Mouse (Mus musculus) CH12.LX (cell line): Measurements from ENCODE around the gene Evpl. TPM values are rescaled to one million over a fixed set of nuclear protein-coding genes. Genes with fewer than 3 reads are reported as not detected.

Experiments used
- DNase-seq: peaks from one replicate; pipeline ENCODE4 v3.0.0-alpha.2; 2013; ENCODE audit errors: extremely low read depth
- H3K27ac ChIP-seq: 2 replicates; pipeline ENCODE4 v1.5.1; 2012; ENCODE audit warnings: low read depth, mild to moderate bottlenecking, control low read depth, moderate library complexity; ENCODE audit not compliant: insufficient read depth
- H3K27me3 ChIP-seq: replicated peaks from 2 replicates; pipeline ENCODE3; 2012; ENCODE audit warnings: inconsistent platforms
- H3K36me3 ChIP-seq, 2 experiments: replicated peaks in 1 of 2; 2 replicates each; pipeline versions ENCODE3 to v1.6.1; 2012; ENCODE audit warnings: inconsistent platforms in 1 of 2, low read length in 1 of 2, mild to moderate bottlenecking in 1 of 2, mixed read lengths in 1 of 2, moderate library complexity in 1 of 2; ENCODE audit not compliant: control insufficient read depth in 1 of 2, insufficient read depth in 1 of 2
- H3K4me1 ChIP-seq, 2 experiments: 2 replicates each; pipeline ENCODE4 v1.6.1; 2012; ENCODE audit warnings: inconsistent platforms in 1 of 2, moderate library complexity in 1 of 2; ENCODE audit not compliant: insufficient read depth in 2 of 2, control insufficient read depth in 1 of 2
- H3K4me2 ChIP-seq: 2 replicates; pipeline ENCODE4 v1.6.1; 2012; ENCODE audit warnings: low read depth, mild to moderate bottlenecking, control low read depth; ENCODE audit not compliant: poor library complexity, insufficient read depth, severe bottlenecking
- H3K4me3 ChIP-seq, 3 experiments: fragments of 150-350 bp in 1 of 3; sonication (generic) in 1 of 3; replicated peaks in 1 of 3; 2 replicates each; pipeline versions ENCODE3 to v1.5.1; 2011 to 2012; ENCODE audit warnings: low read depth in 2 of 3, low read length in 2 of 3, mild to moderate bottlenecking in 2 of 3, moderate library complexity in 2 of 3, control low read depth in 1 of 3, improper control_type of control experiment in 1 of 3, inconsistent platforms in 1 of 3, mixed read lengths in 1 of 3; ENCODE audit not compliant: poor library complexity in 1 of 3
- H3K79me2 ChIP-seq: replicated peaks from 2 replicates; pipeline ENCODE4 v1.6.1; 2012; ENCODE audit warnings: mild to moderate bottlenecking, moderate library complexity; ENCODE audit not compliant: control insufficient read depth, poor library complexity, insufficient read depth, severe bottlenecking; ENCODE audit errors: extremely low read depth
- H3K9ac ChIP-seq: 2 replicates; pipeline ENCODE4 v1.6.1; 2012; ENCODE audit warnings: low read depth, mild to moderate bottlenecking, control low read depth, moderate library complexity; ENCODE audit not compliant: insufficient read depth
- H3K9me3 ChIP-seq: replicated peaks from 2 replicates; pipeline ENCODE3; 2012; ENCODE audit warnings: low read length, inconsistent platforms, mixed read lengths
- E2F4 ChIP-seq: IDR thresholded peaks from 2 replicates; pipeline ENCODE4 v1.6.1; 2011; ENCODE audit warnings: low read depth, low read length, improper control_type of control experiment; ENCODE audit not compliant: insufficient replicate concordance
- ETS1 ChIP-seq: conservative IDR thresholded peaks from 2 replicates; pipeline ENCODE4 v1.6.1; 2012; ENCODE audit warnings: low read depth, mild to moderate bottlenecking, inconsistent platforms, low read length, improper control_type of control experiment, moderate library complexity
- GABPA ChIP-seq: IDR thresholded peaks from 2 replicates; pipeline ENCODE4 v1.6.1; 2012; ENCODE audit warnings: low read depth, low read length, improper control_type of control experiment, inconsistent platforms; ENCODE audit not compliant: insufficient replicate concordance
- HCFC1 ChIP-seq: IDR thresholded peaks from 2 replicates; pipeline ENCODE4 v1.6.1; 2012; ENCODE audit warnings: low read depth, mild to moderate bottlenecking, inconsistent platforms, low read length, improper control_type of control experiment
- JUND ChIP-seq: conservative IDR thresholded peaks from 2 replicates; pipeline ENCODE4 v1.6.1; 2011; ENCODE audit warnings: low read depth, low read length, improper control_type of control experiment
- MAX ChIP-seq: IDR thresholded peaks from 2 replicates; pipeline ENCODE4 v1.6.1; 2011; ENCODE audit warnings: low read length, improper control_type of control experiment
- MAZ ChIP-seq: IDR thresholded peaks from 2 replicates; pipeline ENCODE4 v1.6.1; 2012; ENCODE audit warnings: low read depth, mild to moderate bottlenecking, inconsistent platforms, low read length, improper control_type of control experiment, moderate library complexity
- NELFE ChIP-seq: IDR thresholded peaks from 2 replicates; pipeline ENCODE4 v1.6.1; 2011; ENCODE audit warnings: low read depth, low read length, improper control_type of control experiment
- NRF1 ChIP-seq: IDR thresholded peaks from 2 replicates; pipeline ENCODE4 v1.6.1; 2014; ENCODE audit warnings: low read depth, mild to moderate bottlenecking, inconsistent platforms, low read length, improper control_type of control experiment, moderate library complexity
- POLR2AphosphoS2 ChIP-seq: IDR thresholded peaks from 2 replicates; pipeline ENCODE4 v1.6.1; 2011; ENCODE audit warnings: low read depth, low read length, improper control_type of control experiment
- SIN3A ChIP-seq: IDR thresholded peaks from 2 replicates; pipeline ENCODE4 v1.6.1; 2012; ENCODE audit warnings: low read length, improper control_type of control experiment, inconsistent platforms
- ZKSCAN1 ChIP-seq: IDR thresholded peaks from 2 replicates; pipeline ENCODE4 v1.6.1; 2012; ENCODE audit warnings: low read depth, inconsistent platforms, low read length, improper control_type of control experiment, borderline replicate concordance
- dilution Hi-C: fragments of 300-500 bp; cut with MboI; formaldehyde crosslinking; loops from 2 replicates; pipeline ENCODE4 v1.14.3; 2020; ENCODE audit warnings: low sequenced_read_pairs; ENCODE audit not compliant: extremely low pct_unique_long_range_greater_than_20kb, extremely low pct_ligation_motif_present
- in situ Hi-C: fragments of 300-500 bp; cut with MboI; formaldehyde crosslinking; loops from 3 replicates; pipeline ENCODE4 v1.14.3; 2019; ENCODE audit warnings: low sequenced_read_pairs, low pct_ligation_motif_present, low pct_unique_long_range_greater_than_20kb, mixed read lengths
- polyA plus RNA-seq: library from polyadenylated mRNA; unstranded; fragments of >175 nt; gene quantifications from 2 replicates; pipeline ENCODE4 v1.2.1, GENCODE M21; 2012; ENCODE audit warnings: low read depth; ENCODE audit not compliant: insufficient read length
- total RNA-seq, 2 experiments: library from RNA; depleted of rRNA; stranded (reverse); fragments of 300-350 nt in 1 of 2; fragments of >200 nt in 1 of 2; gene quantifications; 2 replicates each; pipeline ENCODE4 v1.2.3; 2012 to 2014

Gene Evpl
- 0.17 and 0.21 TPM in 2 replicates for total RNA-seq (2012; rRNA removed)
- 0.09 TPM in 1 of 2 replicates, not detected in the other for total RNA-seq (2014; rRNA removed)
- 0.20 and 0.23 TPM in 2 replicates for polyA plus RNA-seq

DNA sequence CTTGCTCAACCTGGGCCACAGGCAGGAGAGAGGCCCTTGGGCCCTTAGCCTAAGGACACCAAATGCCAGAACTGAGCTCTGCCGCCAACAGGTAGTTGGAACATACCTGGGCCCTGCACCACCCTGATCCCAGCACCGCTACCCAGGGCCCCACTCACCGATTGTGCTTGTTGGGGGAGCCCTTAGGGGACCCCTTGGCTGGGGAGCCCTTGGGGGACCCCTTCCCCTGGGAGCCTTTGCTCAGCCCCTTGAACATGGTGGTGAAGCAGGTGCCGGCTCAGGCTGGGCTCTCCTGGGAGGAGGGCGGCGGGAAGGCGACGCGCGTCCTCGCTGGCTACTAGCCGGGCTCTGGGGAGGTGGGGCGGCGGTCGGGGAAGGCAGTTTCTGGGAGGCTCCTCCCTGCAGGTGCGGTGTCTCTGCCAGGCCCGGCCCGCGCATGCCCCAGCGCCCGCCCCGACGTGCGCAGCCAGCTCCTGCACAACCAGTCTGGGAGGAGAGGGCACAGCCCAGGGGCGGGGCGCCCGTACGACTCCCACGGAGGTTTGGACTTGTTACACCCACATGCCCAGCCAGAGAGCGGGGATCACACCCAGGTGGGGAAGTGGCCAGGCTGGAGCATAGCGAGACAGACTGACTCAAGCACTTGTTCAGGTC, at the start of gene Evpl:
Gene Evpl, minus strand, starts transcription at position 336 of the 654 bp plus-strand sequence.
- no peaks in the 10 kb centered on the region for H3K9me3 ChIP-seq
- peak; percentile 88 for TF ChIP-seq NRF1
- no peak for TF ChIP-seq JUND
- TF ChIP-seq, all 38 proteins: peak for 1
- peaks cover 7% of the 10 kb centered on the region in 2 experiments for H3K4me1 ChIP-seq
- no peaks in the 10 kb centered on the region for H3K27me3 ChIP-seq
- 0 out of 2 replicates have a peak within 1 kb of the TSS, but pooled peaks have one; percentile 8 for H3K4me2 ChIP-seq
- in situ Hi-C loops = no loop called here
- no peak for DNase-seq
- H3K36me3 ChIP-seq = peaks cover 0 to 4% of the 10 kb centered on the region in 2 experiments
- dilution Hi-C loops = no loop called here
- H3K27ac ChIP-seq = no peak within 1 kb of the TSS
- H3K79me2 ChIP-seq = no peaks in the 10 kb centered on the region
- H3K4me3 ChIP-seq = no peak within 1 kb of the TSS
- no peak within 1 kb of the TSS for H3K9ac ChIP-seq

DNA sequence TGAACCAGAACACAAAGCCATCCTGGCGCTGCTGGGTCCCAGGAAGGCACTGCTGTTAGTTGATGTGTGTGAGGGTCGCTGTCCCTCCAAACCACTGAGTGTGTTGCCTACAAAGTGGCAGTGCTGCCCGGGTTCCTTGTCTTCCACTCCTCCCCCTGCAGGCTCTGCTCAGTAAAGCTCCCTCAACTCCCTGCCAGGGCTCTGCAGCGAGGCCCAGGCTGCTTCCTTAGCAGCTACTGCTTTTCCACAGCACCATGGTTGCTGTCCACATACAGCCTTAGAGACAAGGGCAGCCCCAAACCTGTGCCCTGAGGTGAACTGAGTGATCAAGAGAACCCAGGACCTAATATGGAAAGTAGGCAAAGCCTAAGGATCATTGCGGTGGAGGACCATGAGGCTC, 49.5 kb upstream of the Evpl start:
- H3K4me1 ChIP-seq = peaks cover 15 to 92% of the 10 kb centered on the region in 2 experiments
- no peak for DNase-seq
- H3K9me3 ChIP-seq = peaks cover 8% of the 10 kb centered on the region
- no peak overlapping the region for H3K27ac ChIP-seq
- in situ Hi-C loops (no loop called here), dilution Hi-C loops (no loop called here)
- H3K4me3 ChIP-seq = no peak overlapping the region
- no peaks in the 10 kb centered on the region for H3K27me3 ChIP-seq
- no peaks in the 10 kb centered on the region for H3K79me2 ChIP-seq
- H3K4me2 ChIP-seq = no peak overlapping the region
- H3K36me3 ChIP-seq = peaks cover 39 to 66% of the 10 kb centered on the region in 2 experiments
- H3K9ac ChIP-seq = no peak overlapping the region
- TF ChIP-seq E2F4 (no peak), MAX (no peak), ETS1 (no peak), SIN3A (no peak), ZKSCAN1 (no peak)

DNA sequence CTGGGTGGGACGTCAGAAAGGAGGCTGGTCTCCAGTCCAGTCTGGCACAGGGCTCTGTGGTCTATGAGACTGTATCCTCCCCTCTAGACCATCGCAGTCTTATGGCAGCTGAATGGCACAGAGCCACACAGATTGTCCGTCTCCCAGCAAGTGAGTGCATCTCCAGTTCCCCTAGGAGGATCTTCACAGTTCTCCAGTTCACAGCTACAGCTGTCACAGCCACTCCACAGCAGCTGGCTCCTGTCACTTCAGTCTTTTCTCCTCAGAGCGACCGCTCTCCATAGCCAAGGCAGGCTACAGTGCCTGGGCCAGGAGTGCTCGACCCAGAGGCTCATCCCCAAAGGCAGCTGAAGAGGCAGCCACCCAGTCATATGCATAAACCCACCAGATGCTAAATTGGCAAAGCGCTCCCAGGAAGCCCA, 47.9 kb upstream of the Evpl start:
- Histone ChIP-seq H3K4me2 (no peak overlapping the region), H3K9me3 (peaks cover 16% of the 10 kb centered on the region), H3K4me3 (no peak overlapping the region), H3K27me3 (no peaks in the 10 kb centered on the region), H3K79me2 (no peaks in the 10 kb centered on the region), H3K4me1 (peaks cover 15 to 78% of the 10 kb centered on the region in 2 experiments), H3K36me3 (peaks cover 31 to 59% of the 10 kb centered on the region in 2 experiments), H3K27ac (no peak overlapping the region), H3K9ac (no peak overlapping the region)
- dilution Hi-C loops = no loop called here
- DNase-seq = no peak
- TF ChIP-seq GABPA (no peak), POLR2AphosphoS2 (no peak), E2F4 (no peak), MAZ (no peak), HCFC1 (no peak), NELFE (no peak)
- in situ Hi-C loops = no loop called here
